Mouse (Mus musculus) CH12.LX (cell line): ENCODE measurements around the gene Rbms2. TPM values are rescaled to one million over a fixed set of nuclear protein-coding genes. Genes with fewer than 3 reads are reported as not detected.

Source experiments
- DNase-seq: peaks from one replicate; pipeline ENCODE4 v3.0.0-alpha.2; 2013; ENCODE audit errors: extremely low read depth
- H3K27ac ChIP-seq: 2 replicates; pipeline ENCODE4 v1.5.1; 2012; ENCODE audit warnings: low read depth, mild to moderate bottlenecking, control low read depth, moderate library complexity; ENCODE audit not compliant: insufficient read depth
- H3K27me3 ChIP-seq: replicated peaks from 2 replicates; pipeline ENCODE3; 2012; ENCODE audit warnings: inconsistent platforms
- H3K36me3 ChIP-seq, 2 experiments: replicated peaks in 1 of 2; 2 replicates each; pipeline versions ENCODE3 to v1.6.1; 2012; ENCODE audit warnings: inconsistent platforms in 1 of 2, low read length in 1 of 2, mild to moderate bottlenecking in 1 of 2, mixed read lengths in 1 of 2, moderate library complexity in 1 of 2; ENCODE audit not compliant: control insufficient read depth in 1 of 2, insufficient read depth in 1 of 2
- H3K4me1 ChIP-seq, 2 experiments: 2 replicates each; pipeline ENCODE4 v1.6.1; 2012; ENCODE audit warnings: inconsistent platforms in 1 of 2, moderate library complexity in 1 of 2; ENCODE audit not compliant: insufficient read depth in 2 of 2, control insufficient read depth in 1 of 2
- H3K4me2 ChIP-seq: 2 replicates; pipeline ENCODE4 v1.6.1; 2012; ENCODE audit warnings: low read depth, mild to moderate bottlenecking, control low read depth; ENCODE audit not compliant: poor library complexity, insufficient read depth, severe bottlenecking
- H3K4me3 ChIP-seq, 3 experiments: fragments of 150-350 bp in 1 of 3; sonication (generic) in 1 of 3; replicated peaks in 1 of 3; 2 replicates each; pipeline versions ENCODE3 to v1.5.1; 2011 to 2012; ENCODE audit warnings: low read depth in 2 of 3, low read length in 2 of 3, mild to moderate bottlenecking in 2 of 3, moderate library complexity in 2 of 3, control low read depth in 1 of 3, improper control_type of control experiment in 1 of 3, inconsistent platforms in 1 of 3, mixed read lengths in 1 of 3; ENCODE audit not compliant: poor library complexity in 1 of 3
- H3K79me2 ChIP-seq: replicated peaks from 2 replicates; pipeline ENCODE4 v1.6.1; 2012; ENCODE audit warnings: mild to moderate bottlenecking, moderate library complexity; ENCODE audit not compliant: control insufficient read depth, poor library complexity, insufficient read depth, severe bottlenecking; ENCODE audit errors: extremely low read depth
- H3K9ac ChIP-seq: 2 replicates; pipeline ENCODE4 v1.6.1; 2012; ENCODE audit warnings: low read depth, mild to moderate bottlenecking, control low read depth, moderate library complexity; ENCODE audit not compliant: insufficient read depth
- H3K9me3 ChIP-seq: replicated peaks from 2 replicates; pipeline ENCODE3; 2012; ENCODE audit warnings: low read length, inconsistent platforms, mixed read lengths
- CHD1 ChIP-seq: IDR thresholded peaks from 2 replicates; pipeline ENCODE4 v1.6.1; 2012; ENCODE audit warnings: low read depth, low read length, improper control_type of control experiment, inconsistent platforms
- CHD2 ChIP-seq: IDR thresholded peaks from 2 replicates; pipeline ENCODE4 v1.6.1; 2011; ENCODE audit warnings: low read length, improper control_type of control experiment
- CTCF ChIP-seq, 2 experiments: IDR thresholded peaks in 1 of 2; conservative IDR thresholded peaks in 1 of 2; 2 replicates each; pipeline ENCODE4 v1.5.1; 2011 to 2012; ENCODE audit warnings: low read depth in 2 of 2, low read length in 2 of 2, improper control_type of control experiment in 1 of 2, inconsistent platforms in 1 of 2, mild to moderate bottlenecking in 1 of 2, moderate library complexity in 1 of 2
- E2F4 ChIP-seq: IDR thresholded peaks from 2 replicates; pipeline ENCODE4 v1.6.1; 2011; ENCODE audit warnings: low read depth, low read length, improper control_type of control experiment; ENCODE audit not compliant: insufficient replicate concordance
- ELF1 ChIP-seq: IDR thresholded peaks from 2 replicates; pipeline ENCODE4 v1.6.1; 2014; ENCODE audit warnings: low read depth, mild to moderate bottlenecking, inconsistent platforms, low read length, improper control_type of control experiment
- EP300 ChIP-seq: IDR thresholded peaks from 2 replicates; pipeline ENCODE4 v1.6.1; 2011; ENCODE audit warnings: low read length, improper control_type of control experiment
- ETS1 ChIP-seq: conservative IDR thresholded peaks from 2 replicates; pipeline ENCODE4 v1.6.1; 2012; ENCODE audit warnings: low read depth, mild to moderate bottlenecking, inconsistent platforms, low read length, improper control_type of control experiment, moderate library complexity
- HCFC1 ChIP-seq: IDR thresholded peaks from 2 replicates; pipeline ENCODE4 v1.6.1; 2012; ENCODE audit warnings: low read depth, mild to moderate bottlenecking, inconsistent platforms, low read length, improper control_type of control experiment
- IRF4 ChIP-seq: IDR thresholded peaks from 2 replicates; pipeline ENCODE4 v1.6.1; 2014; ENCODE audit warnings: low read depth, mild to moderate bottlenecking, inconsistent platforms, low read length, improper control_type of control experiment
- JUND ChIP-seq: conservative IDR thresholded peaks from 2 replicates; pipeline ENCODE4 v1.6.1; 2011; ENCODE audit warnings: low read depth, low read length, improper control_type of control experiment
- KAT2A ChIP-seq: IDR thresholded peaks from 2 replicates; pipeline ENCODE4 v1.6.1; 2012; ENCODE audit warnings: low read length, improper control_type of control experiment, inconsistent platforms; ENCODE audit not compliant: insufficient replicate concordance
- MAFK ChIP-seq: IDR thresholded peaks from 2 replicates; pipeline ENCODE4 v1.6.1; 2011; ENCODE audit warnings: low read length, improper control_type of control experiment; ENCODE audit not compliant: insufficient replicate concordance
- MAX ChIP-seq: IDR thresholded peaks from 2 replicates; pipeline ENCODE4 v1.6.1; 2011; ENCODE audit warnings: low read length, improper control_type of control experiment
- MAZ ChIP-seq: IDR thresholded peaks from 2 replicates; pipeline ENCODE4 v1.6.1; 2012; ENCODE audit warnings: low read depth, mild to moderate bottlenecking, inconsistent platforms, low read length, improper control_type of control experiment, moderate library complexity
- MEF2A ChIP-seq: IDR thresholded peaks from 2 replicates; pipeline ENCODE4 v1.6.1; 2014; ENCODE audit warnings: low read depth, mild to moderate bottlenecking, inconsistent platforms, low read length, improper control_type of control experiment, borderline replicate concordance
- MXI1 ChIP-seq: IDR thresholded peaks from 2 replicates; pipeline ENCODE4 v1.6.1; 2011; ENCODE audit warnings: mild to moderate bottlenecking, low read depth, low read length, improper control_type of control experiment
- MYC ChIP-seq: IDR thresholded peaks from 2 replicates; pipeline ENCODE4 v1.6.1; 2011; ENCODE audit warnings: low read depth, mild to moderate bottlenecking, improper control_type of control experiment, low read length
- NELFE ChIP-seq: IDR thresholded peaks from 2 replicates; pipeline ENCODE4 v1.6.1; 2011; ENCODE audit warnings: low read depth, low read length, improper control_type of control experiment
- NRF1 ChIP-seq: IDR thresholded peaks from 2 replicates; pipeline ENCODE4 v1.6.1; 2014; ENCODE audit warnings: low read depth, mild to moderate bottlenecking, inconsistent platforms, low read length, improper control_type of control experiment, moderate library complexity
- POLR2A ChIP-seq: IDR thresholded peaks from 2 replicates; pipeline ENCODE4 v1.6.1; 2011; ENCODE audit warnings: low read depth, mild to moderate bottlenecking, improper control_type of control experiment, low read length
- POLR2AphosphoS2 ChIP-seq: IDR thresholded peaks from 2 replicates; pipeline ENCODE4 v1.6.1; 2011; ENCODE audit warnings: low read depth, low read length, improper control_type of control experiment
- RAD21 ChIP-seq: IDR thresholded peaks from 2 replicates; pipeline ENCODE4 v1.6.1; 2011; ENCODE audit warnings: low read depth, mild to moderate bottlenecking, low read length, improper control_type of control experiment, moderate library complexity
- SIN3A ChIP-seq: IDR thresholded peaks from 2 replicates; pipeline ENCODE4 v1.6.1; 2012; ENCODE audit warnings: low read length, improper control_type of control experiment, inconsistent platforms
- SMC3 ChIP-seq: IDR thresholded peaks from 2 replicates; pipeline ENCODE4 v1.6.1; 2011; ENCODE audit warnings: low read depth, low read length, improper control_type of control experiment
- TBP ChIP-seq: conservative IDR thresholded peaks from 2 replicates; pipeline ENCODE4 v1.6.1; 2011; ENCODE audit warnings: low read depth, low read length, improper control_type of control experiment
- TCF12 ChIP-seq: IDR thresholded peaks from 2 replicates; pipeline ENCODE4 v1.6.1; 2014; ENCODE audit warnings: low read depth, mild to moderate bottlenecking, inconsistent platforms, low read length, improper control_type of control experiment
- UBTF ChIP-seq: IDR thresholded peaks from 2 replicates; pipeline ENCODE4 v1.6.1; 2012; ENCODE audit warnings: low read depth, mild to moderate bottlenecking, inconsistent platforms, low read length, improper control_type of control experiment, moderate library complexity
- ZC3H11A ChIP-seq: IDR thresholded peaks from 2 replicates; pipeline ENCODE4 v1.6.1; 2012; ENCODE audit warnings: low read depth, mild to moderate bottlenecking, inconsistent platforms, low read length, improper control_type of control experiment
- dilution Hi-C: fragments of 300-500 bp; cut with MboI; formaldehyde crosslinking; loops from 2 replicates; pipeline ENCODE4 v1.14.3; 2020; ENCODE audit warnings: low sequenced_read_pairs; ENCODE audit not compliant: extremely low pct_unique_long_range_greater_than_20kb, extremely low pct_ligation_motif_present
- in situ Hi-C: fragments of 300-500 bp; cut with MboI; formaldehyde crosslinking; loops from 3 replicates; pipeline ENCODE4 v1.14.3; 2019; ENCODE audit warnings: low sequenced_read_pairs, low pct_ligation_motif_present, low pct_unique_long_range_greater_than_20kb, mixed read lengths
- polyA plus RNA-seq: library from polyadenylated mRNA; unstranded; fragments of >175 nt; gene quantifications from 2 replicates; pipeline ENCODE4 v1.2.1, GENCODE M21; 2012; ENCODE audit warnings: low read depth; ENCODE audit not compliant: insufficient read length
- total RNA-seq, 2 experiments: library from RNA; depleted of rRNA; stranded (reverse); fragments of 300-350 nt in 1 of 2; fragments of >200 nt in 1 of 2; gene quantifications; 2 replicates each; pipeline ENCODE4 v1.2.3; 2012 to 2014

Rbms2 gene
- total and polyA plus RNA-seq, 3 experiments: 9.1 to 36.6 (median 9.8) TPM

DNA sequence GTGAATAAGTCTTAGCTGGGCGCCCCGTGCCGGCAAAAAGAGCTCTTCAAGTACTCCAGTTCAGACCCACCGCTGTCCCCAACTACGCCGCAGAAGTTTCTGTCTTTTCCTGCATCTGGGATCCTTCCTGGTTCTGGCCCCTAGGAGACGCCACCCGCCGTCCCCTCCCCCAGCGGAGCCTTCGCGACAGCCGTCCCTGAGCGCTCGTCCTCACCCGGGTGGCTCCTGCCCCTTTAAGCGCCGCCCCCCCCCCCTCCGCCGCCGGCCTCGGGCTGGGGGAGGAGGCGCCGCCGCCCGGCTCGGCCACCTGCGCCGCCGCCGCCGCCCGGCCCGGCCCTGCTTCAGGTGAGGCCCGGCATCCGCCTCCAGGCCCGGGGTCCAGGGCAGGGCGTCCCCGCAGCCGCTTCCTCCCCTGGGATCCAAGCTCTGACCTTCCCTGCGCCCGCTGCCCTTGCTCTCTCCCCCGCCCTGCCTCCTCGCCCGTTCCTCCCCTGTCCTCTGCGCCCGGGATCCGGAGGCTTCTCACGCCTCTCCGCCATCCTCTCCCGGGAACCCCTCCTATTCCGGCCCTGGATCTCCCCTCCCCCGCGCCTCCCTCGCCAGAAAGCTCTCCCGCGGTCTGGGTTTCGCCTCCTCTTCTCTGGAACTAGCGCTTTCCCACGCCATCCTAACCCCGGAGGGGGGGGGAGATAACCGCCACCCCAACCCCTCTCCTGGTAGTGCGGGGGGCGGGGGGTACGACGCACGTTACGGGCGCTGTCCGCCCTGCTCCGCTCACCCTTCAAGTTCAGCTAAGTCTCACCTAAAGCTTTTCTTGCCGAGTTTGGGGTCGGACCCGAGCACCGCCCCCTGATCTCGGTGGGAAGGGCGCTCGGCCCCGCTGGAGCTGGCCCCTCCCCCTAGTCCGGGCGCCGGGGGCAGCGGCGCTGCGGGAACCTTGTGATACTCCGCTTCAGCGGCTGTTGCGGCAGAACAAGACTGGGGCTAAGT lies 87.3 kb downstream of the Rbms2 start:
- peak overlapping the region; percentile 78 to 90 (median 86) for H3K4me3 ChIP-seq
- H3K9me3 ChIP-seq: no peaks in the 10 kb centered on the region
- dilution Hi-C loops: no loop called here
- H3K27ac ChIP-seq: peak overlapping the region; percentile 83
- no peaks in the 10 kb centered on the region for H3K27me3 ChIP-seq
- peak overlapping the region; percentile 87 for H3K9ac ChIP-seq
- in situ Hi-C loops: loop anchor here (5.0 to 10.0 kb wide), 2 partner anchors 52 to 100 kb away; partner anchors contain the start of gene Gls2
- peak; percentile 73 for DNase-seq
- peak overlapping the region; percentile 95 for H3K4me2 ChIP-seq
- peaks cover 13% of the 10 kb centered on the region for H3K79me2 ChIP-seq
- H3K36me3 ChIP-seq: peaks cover 23 to 25% of the 10 kb centered on the region in 2 experiments
- H3K4me1 ChIP-seq: peaks cover 4 to 57% of the 10 kb centered on the region in 2 experiments; a peak in 3 of 4 replicates
- TF ChIP-seq JUND (no peak), NELFE (no peak), CTCF (conservative IDR thresholded peaks at IDR 0.05 in 1 of 2, IDR thresholded peaks at IDR 0.05 in 1 of 2; ENCODE audit: low read depth in 2 of 2, low read length in 2 of 2) (peak in 1 of 2 experiments; percentile 48; a peak in 2 of 4 replicates), EP300 (no peak), SMC3 (peak; percentile 12; the same call in 1 of the 2 replicates), CHD2 (peak; percentile 85), MAX (no peak), MXI1 (peak; percentile 28), HCFC1 (no peak; the same call in 1 of the 2 replicates), MAFK (no peak), MAZ (0 out of 2 replicates have a peak, but pooled peaks have one; percentile 35), UBTF (0 out of 2 replicates have a peak, but pooled peaks have one; percentile 38), MEF2A (peak; percentile 32; the same call in 1 of the 2 replicates), POLR2A (peak; percentile 42; the same call in 1 of the 2 replicates), SIN3A (no peak; the same call in none of the 2 replicates), ZC3H11A (no peak), CHD1 (no peak), POLR2AphosphoS2 (no peak), TBP (no peak), MYC (no peak), IRF4 (no peak; the same call in 1 of the 2 replicates), TCF12 (0 out of 2 replicates have a peak, but pooled peaks have one; percentile 13), ETS1 (no peak), RAD21 (peak; percentile 23), E2F4 (no peak), ELF1 (peak; percentile 35), NRF1 (0 out of 2 replicates have a peak, but pooled peaks have one; percentile 46), KAT2A (no peak)
